Mouse (Mus musculus) kidney, embryonic 15.5 days (tissue): ENCODE data around the gene Zfp536. TPM values are rescaled to one million over a fixed set of nuclear protein-coding genes. Genes with fewer than 3 reads are reported as not detected.

ENCODE experiments used
- ATAC-seq: fragments of 200-750 bp; cut with Nextera tagmentation; replicated peaks from 2 replicates; pipeline ENCODE4 v1.8.0; 2017; ENCODE audit warnings: moderate TSS enrichment; ENCODE audit not compliant: low FRiP score
- H3K27ac ChIP-seq: fragments of 300-500 bp; sonication (generic); 2 replicates; pipeline ENCODE4 v1.5.1; 2015; ENCODE audit warnings: mild to moderate bottlenecking, inconsistent platforms
- H3K27me3 ChIP-seq: fragments of 300-500 bp; sonication (generic); 2 replicates; pipeline ENCODE4 v1.6.1; 2015; ENCODE audit warnings: inconsistent platforms
- H3K36me3 ChIP-seq: fragments of 300-500 bp; sonication (generic); 2 replicates; pipeline ENCODE4 v1.6.1; 2015; ENCODE audit warnings: inconsistent platforms
- H3K4me1 ChIP-seq: fragments of 300-500 bp; sonication (generic); 2 replicates; pipeline ENCODE4 v1.6.1; 2015; ENCODE audit warnings: inconsistent platforms
- H3K4me2 ChIP-seq: fragments of 300-500 bp; sonication (generic); 2 replicates; pipeline ENCODE4 v1.6.1; 2015; ENCODE audit warnings: moderate library complexity, mild to moderate bottlenecking, inconsistent platforms
- H3K4me3 ChIP-seq: fragments of 300-500 bp; sonication (generic); replicated peaks from 2 replicates; pipeline ENCODE4 v1.5.1; 2015; ENCODE audit warnings: mild to moderate bottlenecking, inconsistent platforms
- H3K9ac ChIP-seq: fragments of 300-500 bp; sonication (generic); 2 replicates; pipeline ENCODE4 v1.6.1; 2015; ENCODE audit warnings: mild to moderate bottlenecking, inconsistent platforms
- H3K9me3 ChIP-seq: fragments of 300-500 bp; sonication (generic); replicated peaks from 2 replicates; pipeline ENCODE4 v1.6.1; 2016; ENCODE audit warnings: inconsistent platforms
- WGBS: fragments of 180-500 bp; shearing (Covaris S2); methylation state at CpG from one replicate; pipeline ENCODE4 v1.1.7; 2015; ENCODE audit warnings: mixed read lengths; 5-methylcytosine and 5-hydroxymethylcytosine counted together
- polyA plus RNA-seq: library from polyadenylated mRNA; unstranded; fragments of >200 nt; fragmentation: Nextera tagmentation; extraction: Ambion mirVana; gene quantifications from 2 replicates; pipeline ENCODE4 v1.2.1, GENCODE M21; 2015

Gene Zfp536
- polyA plus RNA-seq, 1 experiment from 2014 or later, result 9.5 TPM

DNA sequence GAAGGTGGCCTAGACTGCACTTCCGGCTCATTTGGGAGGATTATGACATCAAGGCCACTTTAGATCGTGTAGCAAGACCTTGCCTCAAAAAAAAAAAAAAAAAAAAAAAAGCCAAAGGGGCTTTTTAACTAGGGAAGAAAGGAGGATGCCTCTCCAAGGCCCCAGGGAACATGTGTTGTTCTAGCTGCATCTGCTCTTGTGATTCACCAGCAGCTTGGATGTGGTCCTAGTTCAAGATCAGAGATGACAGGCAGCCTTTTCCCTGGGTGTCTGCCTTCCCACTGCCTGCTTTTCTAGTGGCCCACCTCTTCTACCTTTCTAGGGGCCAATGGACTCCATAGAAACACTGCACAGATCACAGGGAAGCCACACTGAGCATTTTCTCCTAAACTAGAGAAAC lies 350.5 kb downstream of the Zfp536 start:
- ATAC-seq, result no peak

More for the DNA sequence above, 350.5 kb downstream of the Zfp536 start:
- H3K36me3 ChIP-seq, result no peaks in the 10 kb centered on the region
- no peak overlapping the region for H3K27ac ChIP-seq
- no peak overlapping the region for H3K4me2 ChIP-seq
- H3K9ac ChIP-seq, result no peak overlapping the region
- H3K4me3 ChIP-seq, result no peak overlapping the region
- WGBS, result 66% methylated on average over 2 of the region's 2 CpGs
- H3K27me3 ChIP-seq, result no peaks in the 10 kb centered on the region
- H3K9me3 ChIP-seq, result no peaks in the 10 kb centered on the region
- H3K4me1 ChIP-seq, result no peaks in the 10 kb centered on the region

Other genes with a start within 250 kb of the Zfp536 start
- 50.5 and 52.2 TPM in 2 replicates for gene Uri1, start 249.9 kb upstream of the Zfp536 start, polyA plus RNA-seq